Mouse (Mus musculus) layer of hippocampus, postnatal 25 days (tissue): ENCODE measurements around the gene Ubash3b. TPM values are rescaled to one million over a fixed set of nuclear protein-coding genes. Genes with fewer than 3 reads are reported as not detected.

Experiments
- total RNA-seq, 2 experiments: library from RNA; stranded (reverse); gene quantifications; 2 replicates each; pipeline ENCODE4 v1.2.3; 2021

The Ubash3b gene
- total RNA-seq, 2 experiments from 2014 or later: 25.3 to 27.6 TPM

Other genes starting within 250 kb of the Ubash3b start
- gene Jhy, start 197.6 kb downstream of the Ubash3b start, total RNA-seq: under 1 TPM; 0.25 to 0.89 TPM
- gene Crtam, start 157.1 kb downstream of the Ubash3b start, total RNA-seq: under 1 TPM in 1 of 2 experiments, not detected in 1; 0.19 TPM